Mouse (Mus musculus) midbrain, embryonic 10.5 days (tissue): Measurements from ENCODE around the gene Elfn2. TPM values are rescaled to one million over a fixed set of nuclear protein-coding genes. Genes with fewer than 3 reads are reported as not detected.

Experiments used
- DNase-seq: peaks from one replicate; pipeline ENCODE4 v3.0.0-alpha.2; 2017; ENCODE audit warnings: low spot score
- H3K27ac ChIP-seq: fragments of 300-500 bp; sonication (generic); replicated peaks from 2 replicates; pipeline ENCODE4 v1.5.1; 2016; ENCODE audit warnings: mild to moderate bottlenecking
- H3K27me3 ChIP-seq: fragments of 300-500 bp; sonication (generic); 2 replicates; pipeline ENCODE4 v1.6.1; 2016; ENCODE audit warnings: low read depth, mild to moderate bottlenecking; ENCODE audit not compliant: poor library complexity, severe bottlenecking
- H3K36me3 ChIP-seq: fragments of 300-500 bp; sonication (generic); 2 replicates; pipeline ENCODE4 v1.6.1; 2016; ENCODE audit warnings: mild to moderate bottlenecking, moderate library complexity
- H3K4me1 ChIP-seq: fragments of 300-500 bp; sonication (generic); 2 replicates; pipeline ENCODE4 v1.6.1; 2016
- H3K4me3 ChIP-seq: fragments of 300-500 bp; sonication (generic); 2 replicates; pipeline ENCODE4 v1.5.1; 2016; ENCODE audit warnings: mild to moderate bottlenecking, moderate library complexity
- H3K9me3 ChIP-seq: fragments of 300-500 bp; sonication (generic); replicated peaks from 2 replicates; pipeline ENCODE4 v1.6.1; 2016; ENCODE audit warnings: mild to moderate bottlenecking
- WGBS: fragments of 180-500 bp; shearing (Covaris S2); methylation state at CpG from one replicate; pipeline ENCODE4 v1.1.7; 2016; 5-methylcytosine and 5-hydroxymethylcytosine counted together
- polyA plus RNA-seq: library from polyadenylated mRNA; unstranded; fragments of >200 nt; fragmentation: Nextera tagmentation; extraction: Ambion mirVana; gene quantifications from 2 replicates; pipeline ENCODE4 v1.2.1, GENCODE M21; 2016

Gene Elfn2
- polyA plus RNA-seq: 0.23 and 0.26 TPM in 2 replicates

GRCm38 (mm10) chr15:78718290-78719250 lies at the start of gene Elfn2:
Gene Elfn2, minus strand, starts transcription at chr15:78718771.
- Histone ChIP-seq H3K4me1 (peaks cover 34% of the 10 kb centered on the region), H3K27me3 (peaks cover 79% of the 10 kb centered on the region), H3K9me3 (no peaks in the 10 kb centered on the region), H3K36me3 (no peaks in the 10 kb centered on the region), H3K27ac (peak within 1 kb of the TSS; percentile 70), H3K4me3 (peak within 1 kb of the TSS; percentile 64)
- peak; percentile 46 for DNase-seq
- WGBS: 2% methylated on average over 88 of the region's 89 CpGs

DNA sequence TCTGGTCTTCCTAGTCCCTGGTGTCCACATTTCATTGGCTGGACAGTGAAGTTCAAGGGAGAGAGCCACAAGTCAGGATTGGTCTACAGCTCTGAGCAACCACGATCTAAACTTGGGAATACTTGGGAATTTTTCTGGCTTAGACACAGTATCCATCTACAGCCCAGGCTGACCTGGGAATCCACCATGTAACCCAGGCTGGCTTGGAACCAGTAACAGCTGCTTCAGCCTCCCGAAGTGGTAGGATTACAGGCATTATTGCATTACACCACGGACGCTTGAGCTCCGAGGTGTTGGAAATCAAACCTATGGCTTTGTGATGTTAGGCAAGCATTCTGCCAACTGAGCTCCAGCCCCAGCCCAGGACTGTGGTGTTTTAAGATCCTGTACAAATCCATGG lies 45.1 kb upstream of the Elfn2 start:
- peaks cover 99% of the 10 kb centered on the region for H3K36me3 ChIP-seq

GRCm38 (mm10) chr15:78763210-78763609 lies 44.6 kb upstream of the Elfn2 start:
- DNase-seq: no peak
- H3K36me3 ChIP-seq: peaks cover 99% of the 10 kb centered on the region

More for the DNA sequence above, 45.1 kb upstream of the Elfn2 start:
- H3K27ac ChIP-seq: no peak overlapping the region; the same call in 1 of the 2 replicates
- WGBS: 88% methylated on average over 5 of the region's 5 CpGs
- no peaks in the 10 kb centered on the region for H3K27me3 ChIP-seq
- 0 out of 2 replicates have a peak, but pooled peaks cover under 1% of the 10 kb centered on the region for H3K9me3 ChIP-seq
- DNase-seq: no peak
- H3K4me1 ChIP-seq: peaks cover 44% of the 10 kb centered on the region
- H3K4me3 ChIP-seq: no peak overlapping the region

DNA sequence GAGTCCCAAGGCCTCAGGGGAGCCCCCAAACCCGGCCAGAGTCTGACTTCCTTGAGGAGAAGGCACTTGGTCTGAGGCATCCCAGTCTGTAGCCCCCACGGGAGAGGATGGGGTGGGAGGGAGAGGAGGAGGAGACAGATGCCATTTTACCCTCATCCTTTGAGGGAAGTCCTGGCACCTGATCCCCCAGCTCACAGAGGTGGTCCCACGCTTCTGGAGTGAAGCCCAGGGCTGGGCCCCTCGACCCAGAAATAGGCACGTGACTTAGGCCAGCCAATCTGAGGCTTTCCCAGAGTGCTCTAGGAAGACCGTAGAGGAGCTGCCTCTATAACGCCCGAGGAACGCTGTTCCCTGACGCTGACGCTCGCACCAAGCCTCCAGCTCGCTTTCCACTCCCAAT lies 42.5 kb upstream of the Elfn2 start:
- no peak for DNase-seq
- WGBS: 85% methylated on average over 13 of the region's 13 CpGs
- Histone ChIP-seq H3K4me3 (no peak overlapping the region), H3K27me3 (no peaks in the 10 kb centered on the region), H3K4me1 (peaks cover 30% of the 10 kb centered on the region), H3K9me3 (no peaks in the 10 kb centered on the region), H3K36me3 (peaks cover 99% of the 10 kb centered on the region), H3K27ac (no peak overlapping the region)

More at GRCm38 (mm10) chr15:78763210-78763609, 44.6 kb upstream of the Elfn2 start:
- H3K27ac ChIP-seq: no peak overlapping the region; the same call in 1 of the 2 replicates
- no peak overlapping the region for H3K4me3 ChIP-seq
- no peaks in the 10 kb centered on the region for H3K27me3 ChIP-seq
- H3K4me1 ChIP-seq: peaks cover 39% of the 10 kb centered on the region
- no peaks in the 10 kb centered on the region for H3K9me3 ChIP-seq
- 53% methylated on average over 10 of the region's 10 CpGs for WGBS

DNA sequence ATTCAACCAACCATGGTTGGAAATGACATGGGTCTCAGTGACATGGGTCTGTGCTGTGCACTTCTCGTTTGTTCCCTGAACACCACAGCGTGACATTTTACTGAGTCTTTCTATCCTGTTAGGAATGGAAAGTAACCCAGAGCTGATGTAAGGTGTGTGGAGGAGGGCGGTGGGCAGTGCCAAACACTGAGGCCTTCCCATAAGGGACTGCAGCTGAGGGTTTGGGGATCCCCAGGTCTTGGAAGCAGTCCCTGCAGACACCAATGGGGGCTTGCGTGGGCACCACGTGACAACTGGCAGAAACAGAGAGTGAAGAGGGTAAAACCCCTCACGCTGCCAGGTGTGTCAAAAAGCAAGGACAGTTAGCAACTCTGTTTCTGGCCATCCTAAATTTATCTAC lies 39.6 kb upstream of the Elfn2 start:
- peaks cover 29% of the 10 kb centered on the region for H3K4me1 ChIP-seq
- H3K9me3 ChIP-seq: no peaks in the 10 kb centered on the region
- no peak overlapping the region for H3K4me3 ChIP-seq
- 91% methylated on average over 6 of the region's 6 CpGs for WGBS
- no peaks in the 10 kb centered on the region for H3K27me3 ChIP-seq
- DNase-seq: no peak
- peaks cover 89% of the 10 kb centered on the region for H3K36me3 ChIP-seq
- no peak overlapping the region for H3K27ac ChIP-seq

DNA sequence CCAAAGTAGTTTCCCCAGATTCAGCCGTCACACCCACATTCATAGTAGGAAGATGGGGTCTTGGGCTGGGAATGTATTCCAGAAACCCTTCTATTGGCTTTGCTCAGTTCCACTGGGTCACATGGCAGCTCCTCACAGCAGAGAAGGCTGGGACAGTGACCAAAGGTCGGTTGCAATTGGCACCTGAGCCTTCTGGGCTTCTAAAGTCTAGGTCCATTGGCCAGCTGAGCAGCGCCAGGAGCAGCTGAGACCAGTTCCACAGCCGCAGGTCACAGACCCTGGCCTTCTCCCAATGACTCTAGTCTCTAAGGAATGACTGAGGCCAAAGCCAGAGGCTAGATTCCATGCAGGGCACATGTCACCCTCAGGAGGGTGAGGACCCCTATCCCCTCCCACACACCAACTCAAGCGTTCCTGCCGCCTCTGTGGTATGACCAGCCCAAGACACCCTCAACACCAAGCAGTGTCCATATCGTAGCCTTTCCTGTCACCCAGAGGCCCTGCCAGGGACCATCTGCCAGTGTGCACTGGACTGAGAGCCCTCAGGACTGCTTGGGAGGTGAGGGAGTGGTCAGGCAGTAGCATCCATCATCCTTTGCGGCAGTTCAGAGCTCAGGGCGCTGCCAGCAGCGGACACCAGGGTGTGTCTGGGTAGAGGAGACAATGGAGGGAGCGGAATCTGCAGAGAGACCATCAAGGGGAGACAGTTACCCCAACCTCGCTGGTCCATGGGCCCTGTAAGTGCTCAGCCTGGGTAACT lies 37.6 kb upstream of the Elfn2 start:
- WGBS: 81% methylated on average over 12 of the region's 12 CpGs
- no peak for DNase-seq
- no peaks in the 10 kb centered on the region for H3K27me3 ChIP-seq
- H3K4me1 ChIP-seq: peaks cover 25% of the 10 kb centered on the region
- no peaks in the 10 kb centered on the region for H3K9me3 ChIP-seq
- no peak overlapping the region for H3K4me3 ChIP-seq
- H3K27ac ChIP-seq: 0 out of 2 replicates have a peak overlapping the region, but pooled peaks have one; percentile 29
- H3K36me3 ChIP-seq: peaks cover 72% of the 10 kb centered on the region

- 75% methylated on average over 3 of the region's 3 CpGs for WGBS
- Histone ChIP-seq H3K4me1 (peaks cover 34% of the 10 kb centered on the region), H3K4me3 (no peak overlapping the region), H3K9me3 (no peaks in the 10 kb centered on the region), H3K27ac (peak overlapping the region; percentile 14; the same call in 1 of the 2 replicates), H3K36me3 (peaks cover 63% of the 10 kb centered on the region), H3K27me3 (no peaks in the 10 kb centered on the region)
- no peak for DNase-seq
Measured at GRCm38 (mm10) chr15:78755226-78755625, 36.7 kb upstream of the Elfn2 start.

- no peak for DNase-seq
- peaks cover 34% of the 10 kb centered on the region for H3K4me1 ChIP-seq
- H3K4me3 ChIP-seq: no peak overlapping the region
- H3K27ac ChIP-seq: peak overlapping the region; percentile 14; the same call in 1 of the 2 replicates
- peaks cover 52% of the 10 kb centered on the region for H3K36me3 ChIP-seq
- 80% methylated on average over 5 of the region's 5 CpGs for WGBS
- no peaks in the 10 kb centered on the region for H3K9me3 ChIP-seq
- no peaks in the 10 kb centered on the region for H3K27me3 ChIP-seq
Measured at GRCm38 (mm10) chr15:78754144-78754543, 35.6 kb upstream of the Elfn2 start.

GRCm38 (mm10) chr15:78752991-78753390 lies 34.4 kb upstream of the Elfn2 start:
- Histone ChIP-seq H3K36me3 (peaks cover 46% of the 10 kb centered on the region), H3K4me1 (peaks cover 34% of the 10 kb centered on the region), H3K27ac (no peak overlapping the region), H3K4me3 (no peak overlapping the region), H3K9me3 (no peaks in the 10 kb centered on the region), H3K27me3 (no peaks in the 10 kb centered on the region)
- DNase-seq: no peak

- DNase-seq: no peak
- no peak overlapping the region for H3K4me3 ChIP-seq
- H3K9me3 ChIP-seq: no peaks in the 10 kb centered on the region
- H3K27me3 ChIP-seq: no peaks in the 10 kb centered on the region
- 0 out of 2 replicates have a peak overlapping the region, but pooled peaks have one; percentile 23 for H3K27ac ChIP-seq
- peaks cover 24% of the 10 kb centered on the region for H3K36me3 ChIP-seq
- 70% methylated on average over 6 of the region's 6 CpGs for WGBS
- H3K4me1 ChIP-seq: peaks cover 27% of the 10 kb centered on the region
Measured at GRCm38 (mm10) chr15:78750608-78751350, 32.2 kb upstream of the Elfn2 start.

DNA sequence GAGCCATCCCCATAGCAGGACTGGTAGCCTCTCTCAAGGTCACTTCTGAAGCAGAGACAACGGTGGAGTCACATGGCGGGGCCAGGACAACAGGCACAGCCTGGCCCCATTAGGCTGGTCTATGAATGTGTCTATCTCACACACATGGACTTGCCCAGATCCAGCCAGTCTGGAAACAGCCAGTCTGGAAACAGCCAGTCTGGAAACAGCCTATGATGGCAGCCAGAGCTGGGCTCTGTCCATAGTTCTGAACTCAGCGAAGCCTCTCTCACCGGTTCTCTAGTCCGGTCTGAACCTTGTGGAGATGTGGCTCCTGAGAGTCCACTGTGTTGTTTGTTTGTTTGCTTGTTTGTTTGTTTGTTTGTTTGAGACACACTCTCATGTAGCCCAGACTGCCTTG lies 31.3 kb upstream of the Elfn2 start:
- DNase-seq: no peak
- Histone ChIP-seq H3K27ac (no peak overlapping the region), H3K27me3 (no peaks in the 10 kb centered on the region), H3K4me1 (peaks cover 21% of the 10 kb centered on the region), H3K9me3 (no peaks in the 10 kb centered on the region), H3K4me3 (no peak overlapping the region), H3K36me3 (peaks cover 15% of the 10 kb centered on the region; the same call in 1 of the 2 replicates)
- WGBS: 57% methylated on average over 5 of the region's 5 CpGs

DNA sequence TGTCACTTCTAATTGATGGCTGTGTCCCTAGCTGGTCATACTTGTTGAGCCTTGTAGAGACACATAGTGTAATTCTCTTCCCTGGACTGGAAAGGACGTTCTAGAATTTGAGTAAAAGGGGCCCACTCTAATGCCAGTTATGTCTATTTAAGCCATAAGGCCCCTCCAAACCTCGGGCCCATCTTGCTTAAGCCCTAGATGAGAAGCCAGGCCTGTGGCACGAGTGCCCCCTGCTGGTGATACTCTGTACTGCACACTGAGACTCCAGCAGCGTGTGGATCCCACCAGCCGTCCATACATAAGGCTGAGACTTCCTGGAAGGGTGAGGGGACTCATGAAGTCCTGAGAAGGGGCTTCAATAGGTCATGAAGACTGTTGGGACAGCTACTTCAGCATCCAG lies 25.6 kb upstream of the Elfn2 start:
- H3K36me3 ChIP-seq: peaks cover 6% of the 10 kb centered on the region; the same call in 1 of the 2 replicates
- WGBS: 7% methylated on average over 5 of the region's 5 CpGs
- H3K9me3 ChIP-seq: no peaks in the 10 kb centered on the region
- no peaks in the 10 kb centered on the region for H3K27me3 ChIP-seq
- H3K4me3 ChIP-seq: no peak overlapping the region
- peaks cover 13% of the 10 kb centered on the region for H3K4me1 ChIP-seq
- H3K27ac ChIP-seq: peak overlapping the region; percentile 61; the same call in 1 of the 2 replicates
- DNase-seq: peak; percentile 84
